Mouse (Mus musculus): ENCODE data around the gene Abcf1. TPM values are rescaled to one million over a fixed set of nuclear protein-coding genes. Genes with fewer than 3 reads are reported as not detected.

The Abcf1 gene
- polyA plus RNA-seq, 1 experiment: 120 TPM

DNA sequence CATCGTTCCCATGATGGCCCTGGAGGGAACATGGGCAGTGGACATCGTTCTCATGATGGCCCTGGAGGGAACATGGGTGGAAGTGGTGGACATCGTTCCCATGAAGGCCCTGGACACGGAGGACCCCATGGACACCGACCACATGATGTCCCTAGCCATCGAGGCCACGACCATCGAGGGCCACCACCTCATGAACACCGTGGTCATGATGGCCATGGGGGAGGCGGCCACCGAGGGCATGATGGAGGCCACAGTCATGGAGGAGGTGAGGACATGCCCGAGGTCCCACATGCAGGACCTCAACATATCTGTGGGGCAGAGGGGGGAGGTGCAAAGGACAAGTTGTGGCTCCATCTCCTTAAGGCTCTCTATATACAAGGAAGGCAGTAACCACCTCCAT is 38.9 kb downstream of the Abcf1 start:
- Histone ChIP-seq H3K4me3 (replicated peaks; ENCODE audit: control insufficient read depth, low read depth, low read length) (no peak overlapping the region), H3K27ac (ENCODE audit: control insufficient read depth, insufficient read depth, low read depth, low read length, poor library complexity) (no peak overlapping the region), H3K4me1 (ENCODE audit: control insufficient read depth, insufficient read depth, low read length) (no peaks in the 10 kb centered on the region; the same call in 1 of the 2 replicates)
- WGBS: 91% methylated on average over 12 of the region's 12 CpGs
- no peak for TF ChIP-seq CTCF (IDR thresholded peaks at IDR 0.05; ENCODE audit: control insufficient read depth, insufficient read depth, low read length)
- no peak for TF ChIP-seq POLR2A (IDR thresholded peaks at IDR 0.05; ENCODE audit: borderline replicate concordance, control insufficient read depth, low read depth, low read length)

DNA sequence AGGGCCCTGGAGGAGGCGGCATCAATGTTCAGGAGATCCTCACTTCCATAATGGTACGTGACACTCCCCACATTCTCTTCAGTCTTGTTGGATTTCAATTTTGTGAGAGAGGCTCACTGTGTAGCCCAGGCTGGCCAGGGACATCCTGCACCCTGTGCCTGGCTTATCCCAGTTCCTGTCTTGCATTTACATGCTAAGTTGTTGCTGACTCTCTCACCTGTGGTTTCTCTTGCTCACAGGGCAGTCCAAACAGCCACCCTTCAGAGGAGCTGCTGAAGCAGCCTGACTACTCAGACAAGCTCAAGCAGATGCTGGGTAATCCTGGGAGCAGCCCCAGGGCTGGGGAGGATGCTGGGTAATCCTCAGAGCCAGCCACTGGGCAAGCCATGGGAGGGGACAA is 40.0 kb downstream of the Abcf1 start:
- 98% methylated on average over 2 of the region's 2 CpGs for WGBS
- Histone ChIP-seq H3K27ac (ENCODE audit: control insufficient read depth, insufficient read depth, low read depth, low read length, poor library complexity) (no peak overlapping the region), H3K4me3 (replicated peaks; ENCODE audit: control insufficient read depth, low read depth, low read length) (no peak overlapping the region), H3K4me1 (ENCODE audit: control insufficient read depth, insufficient read depth, low read length) (no peaks in the 10 kb centered on the region; the same call in 1 of the 2 replicates)
- TF ChIP-seq POLR2A (IDR thresholded peaks at IDR 0.05; ENCODE audit: borderline replicate concordance, control insufficient read depth, low read depth, low read length) (no peak), CTCF (IDR thresholded peaks at IDR 0.05; ENCODE audit: control insufficient read depth, insufficient read depth, low read length) (no peak)

DNA sequence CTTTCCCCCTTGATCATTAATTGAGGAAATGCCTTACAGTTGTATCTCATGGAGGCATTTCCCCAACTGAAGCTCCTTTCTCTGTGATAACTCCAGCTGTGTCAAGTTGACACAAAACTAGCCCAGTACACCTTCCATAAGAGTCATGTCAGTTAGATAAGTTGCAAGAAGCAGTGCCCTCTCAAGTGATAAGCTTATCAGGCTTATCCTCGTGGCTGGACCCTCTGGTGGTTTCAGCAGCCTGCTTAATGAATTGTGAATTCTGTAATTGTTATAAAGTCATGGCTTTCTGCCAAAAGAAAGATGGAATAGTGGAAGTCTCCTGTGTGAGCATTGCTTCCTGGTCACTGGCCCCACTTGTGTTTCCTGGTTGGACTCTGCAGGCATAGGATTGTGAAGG is 42.1 kb downstream of the Abcf1 start:
- 50% methylated on average over 1 of the region's 1 CpGs for WGBS
- Histone ChIP-seq H3K4me3 (replicated peaks; ENCODE audit: control insufficient read depth, low read depth, low read length) (no peak overlapping the region), H3K4me1 (ENCODE audit: control insufficient read depth, insufficient read depth, low read length) (no peaks in the 10 kb centered on the region; the same call in 1 of the 2 replicates), H3K27ac (ENCODE audit: control insufficient read depth, insufficient read depth, low read depth, low read length, poor library complexity) (no peak overlapping the region)
- TF ChIP-seq CTCF (IDR thresholded peaks at IDR 0.05; ENCODE audit: control insufficient read depth, insufficient read depth, low read length): no peak
- TF ChIP-seq POLR2A (IDR thresholded peaks at IDR 0.05; ENCODE audit: borderline replicate concordance, control insufficient read depth, low read depth, low read length): no peak

DNA sequence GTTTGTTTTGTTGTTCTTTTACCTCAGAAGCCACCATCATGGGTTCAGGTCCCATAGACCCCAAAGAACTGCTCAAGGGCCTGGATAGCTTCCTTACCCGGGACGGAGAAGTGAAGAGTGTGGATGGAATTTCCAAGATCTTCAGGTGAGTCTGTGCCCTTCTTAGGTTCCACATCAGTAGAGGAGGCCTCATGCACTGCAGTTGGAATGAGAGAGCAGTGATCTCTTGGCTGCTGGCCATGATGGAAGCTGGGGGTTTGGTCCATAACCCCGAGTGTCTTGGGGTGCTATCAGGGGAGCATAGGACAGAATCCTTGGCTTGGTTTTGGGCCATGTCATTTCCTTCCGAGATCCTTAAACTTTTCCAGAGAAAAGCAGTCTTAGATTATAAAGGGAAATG is 46.3 kb downstream of the Abcf1 start:
- H3K4me3 ChIP-seq (replicated peaks; ENCODE audit: control insufficient read depth, low read depth, low read length): no peak overlapping the region
- no peak overlapping the region for H3K27ac ChIP-seq (ENCODE audit: control insufficient read depth, insufficient read depth, low read depth, low read length, poor library complexity)
- 84% methylated on average over 4 of the region's 4 CpGs for WGBS
- H3K4me1 ChIP-seq (ENCODE audit: control insufficient read depth, insufficient read depth, low read length): no peaks in the 10 kb centered on the region; the same call in 1 of the 2 replicates
- no peak for TF ChIP-seq CTCF (IDR thresholded peaks at IDR 0.05; ENCODE audit: control insufficient read depth, insufficient read depth, low read length)
- TF ChIP-seq POLR2A (IDR thresholded peaks at IDR 0.05; ENCODE audit: borderline replicate concordance, control insufficient read depth, low read depth, low read length): no peak

DNA sequence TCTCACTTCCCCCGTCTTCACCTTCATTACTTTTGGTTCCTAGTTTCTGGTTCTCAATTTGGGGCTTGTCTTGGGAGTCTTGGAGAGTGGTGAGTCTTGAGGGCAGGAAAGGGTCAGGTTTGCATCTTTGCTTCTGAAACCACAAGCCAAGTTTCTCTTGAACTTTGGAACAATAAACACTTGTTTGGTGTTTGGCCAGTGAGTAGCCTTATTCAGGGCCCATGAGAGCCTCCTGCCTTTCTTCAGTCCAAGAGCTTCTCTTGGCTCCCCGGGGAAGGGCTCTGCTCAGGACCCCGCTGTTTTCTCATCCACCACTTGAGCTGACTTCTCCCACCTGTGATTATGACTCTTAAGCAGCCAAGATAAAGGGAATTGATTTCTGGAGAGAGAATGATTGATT is 47.0 kb downstream of the Abcf1 start:
- H3K4me1 ChIP-seq (ENCODE audit: control insufficient read depth, insufficient read depth, low read length): no peaks in the 10 kb centered on the region; the same call in 1 of the 2 replicates
- no peak overlapping the region for H3K27ac ChIP-seq (ENCODE audit: control insufficient read depth, insufficient read depth, low read depth, low read length, poor library complexity)
- no peak overlapping the region for H3K4me3 ChIP-seq (replicated peaks; ENCODE audit: control insufficient read depth, low read depth, low read length)
- WGBS: 73% methylated on average over 3 of the region's 3 CpGs
- no peak for TF ChIP-seq CTCF (IDR thresholded peaks at IDR 0.05; ENCODE audit: control insufficient read depth, insufficient read depth, low read length)
- no peak for TF ChIP-seq POLR2A (IDR thresholded peaks at IDR 0.05; ENCODE audit: borderline replicate concordance, control insufficient read depth, low read depth, low read length)

DNA sequence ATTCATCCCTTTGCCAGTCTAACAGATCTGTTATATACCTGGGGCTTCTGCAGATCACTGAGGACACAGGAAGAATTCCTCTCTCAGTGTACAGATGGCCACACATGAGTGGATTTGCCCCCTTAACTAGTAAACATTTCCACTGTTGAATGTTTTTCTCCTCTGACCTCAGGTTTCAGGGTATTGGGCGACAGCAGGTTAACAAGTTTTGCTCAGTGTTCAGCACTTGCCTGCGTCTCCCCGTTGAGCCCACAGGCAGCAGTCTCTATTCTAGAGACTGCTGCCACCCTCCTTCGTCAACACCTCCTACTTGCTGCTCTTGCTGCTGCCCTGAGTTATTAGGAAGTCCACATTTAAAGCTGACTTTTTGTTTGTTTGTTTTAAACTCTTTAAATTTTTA is 47.9 kb downstream of the Abcf1 start:
- H3K4me1 ChIP-seq (ENCODE audit: control insufficient read depth, insufficient read depth, low read length): no peaks in the 10 kb centered on the region; the same call in 1 of the 2 replicates
- no peak overlapping the region for H3K4me3 ChIP-seq (replicated peaks; ENCODE audit: control insufficient read depth, low read depth, low read length)
- TF ChIP-seq CTCF (IDR thresholded peaks at IDR 0.05; ENCODE audit: control insufficient read depth, insufficient read depth, low read length) (no peak), POLR2A (IDR thresholded peaks at IDR 0.05; ENCODE audit: borderline replicate concordance, control insufficient read depth, low read depth, low read length) (no peak)
- H3K27ac ChIP-seq (ENCODE audit: control insufficient read depth, insufficient read depth, low read depth, low read length, poor library complexity): no peak overlapping the region
- WGBS: 77% methylated on average over 4 of the region's 4 CpGs

DNA sequence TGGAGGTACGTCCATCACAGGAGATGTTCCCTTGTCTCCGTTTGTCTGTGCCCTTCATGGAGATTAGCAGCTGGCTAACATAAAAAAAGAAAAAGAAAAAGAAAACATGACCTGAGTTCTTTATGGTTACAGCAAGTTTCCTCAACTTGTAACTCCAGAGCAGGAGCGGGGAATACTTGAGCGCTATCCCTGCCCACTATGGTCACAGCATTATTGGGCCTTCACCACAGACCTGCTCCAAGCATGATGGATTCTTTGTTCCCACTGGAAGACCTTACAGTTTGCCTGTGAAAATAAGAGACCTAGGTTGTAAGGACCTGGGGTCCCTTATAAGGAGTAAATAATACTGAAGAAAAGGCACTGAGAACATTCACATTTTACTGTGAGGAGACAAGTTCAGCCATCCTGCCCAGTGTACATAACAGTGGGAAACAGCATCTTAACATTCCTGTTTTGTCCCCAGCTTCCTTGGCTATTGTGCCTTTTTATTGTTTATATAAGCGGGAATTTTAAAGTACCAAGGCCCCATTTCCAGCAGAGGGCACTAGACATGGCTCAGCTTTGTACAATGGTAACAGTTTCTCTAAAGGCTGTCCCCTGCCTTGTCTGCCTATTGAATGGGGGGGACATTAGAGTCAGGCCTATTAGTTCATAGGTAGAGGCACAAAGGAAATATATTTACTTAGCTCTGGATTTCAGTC is 48.5 kb downstream of the Abcf1 start:
- TF ChIP-seq POLR2A (IDR thresholded peaks at IDR 0.05; ENCODE audit: borderline replicate concordance, control insufficient read depth, low read depth, low read length): no peak
- TF ChIP-seq CTCF (IDR thresholded peaks at IDR 0.05; ENCODE audit: control insufficient read depth, insufficient read depth, low read length): 0 out of 2 replicates have a peak, but pooled peaks have one; percentile 17
- H3K4me3 ChIP-seq (replicated peaks; ENCODE audit: control insufficient read depth, low read depth, low read length): no peak overlapping the region
- 71% methylated on average over 5 of the region's 5 CpGs for WGBS
- H3K27ac ChIP-seq (ENCODE audit: control insufficient read depth, insufficient read depth, low read depth, low read length, poor library complexity): peak overlapping the region; percentile 30; the same call in 1 of the 2 replicates
- no peaks in the 10 kb centered on the region; the same call in 1 of the 2 replicates for H3K4me1 ChIP-seq (ENCODE audit: control insufficient read depth, insufficient read depth, low read length)

DNA sequence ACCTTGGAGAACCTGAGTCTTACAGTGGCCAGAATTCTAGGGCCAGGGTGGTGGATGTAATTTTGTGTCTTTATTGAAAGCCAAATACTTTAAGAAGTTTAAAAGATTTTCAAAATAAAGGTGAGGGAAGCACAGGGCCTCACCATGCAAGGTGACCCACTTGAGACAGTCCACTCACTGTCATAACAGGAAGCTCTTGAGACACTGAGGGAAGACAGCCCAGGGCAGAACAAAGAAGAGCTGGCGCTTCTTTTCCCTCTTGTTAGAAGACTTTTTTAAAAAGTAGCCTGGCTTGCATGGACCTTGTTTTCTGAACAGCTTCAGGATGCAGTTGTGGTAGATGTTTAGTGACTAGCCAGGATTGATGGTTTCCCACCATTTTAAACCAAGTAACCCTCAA is 49.2 kb downstream of the Abcf1 start:
- 26% methylated on average over 1 of the region's 1 CpGs for WGBS
- no peak overlapping the region for H3K4me3 ChIP-seq (replicated peaks; ENCODE audit: control insufficient read depth, low read depth, low read length)
- H3K27ac ChIP-seq (ENCODE audit: control insufficient read depth, insufficient read depth, low read depth, low read length, poor library complexity): peak overlapping the region; percentile 95; the same call in 1 of the 2 replicates
- H3K4me1 ChIP-seq (ENCODE audit: control insufficient read depth, insufficient read depth, low read length): peaks cover 1% of the 10 kb centered on the region; the same call in 1 of the 2 replicates
- TF ChIP-seq POLR2A (IDR thresholded peaks at IDR 0.05; ENCODE audit: borderline replicate concordance, control insufficient read depth, low read depth, low read length): no peak
- TF ChIP-seq CTCF (IDR thresholded peaks at IDR 0.05; ENCODE audit: control insufficient read depth, insufficient read depth, low read length): no peak

Measured in bone marrow, adult 2 months (tissue).